Mouse (Mus musculus): ENCODE measurements at regions not wholly inside any gene's neighbourhood (a gene's known extent, or its start where the extent isn't known, plus 50 kb on each side); places are given as distances from the start of the nearest gene placed in this dataset.

DNA sequence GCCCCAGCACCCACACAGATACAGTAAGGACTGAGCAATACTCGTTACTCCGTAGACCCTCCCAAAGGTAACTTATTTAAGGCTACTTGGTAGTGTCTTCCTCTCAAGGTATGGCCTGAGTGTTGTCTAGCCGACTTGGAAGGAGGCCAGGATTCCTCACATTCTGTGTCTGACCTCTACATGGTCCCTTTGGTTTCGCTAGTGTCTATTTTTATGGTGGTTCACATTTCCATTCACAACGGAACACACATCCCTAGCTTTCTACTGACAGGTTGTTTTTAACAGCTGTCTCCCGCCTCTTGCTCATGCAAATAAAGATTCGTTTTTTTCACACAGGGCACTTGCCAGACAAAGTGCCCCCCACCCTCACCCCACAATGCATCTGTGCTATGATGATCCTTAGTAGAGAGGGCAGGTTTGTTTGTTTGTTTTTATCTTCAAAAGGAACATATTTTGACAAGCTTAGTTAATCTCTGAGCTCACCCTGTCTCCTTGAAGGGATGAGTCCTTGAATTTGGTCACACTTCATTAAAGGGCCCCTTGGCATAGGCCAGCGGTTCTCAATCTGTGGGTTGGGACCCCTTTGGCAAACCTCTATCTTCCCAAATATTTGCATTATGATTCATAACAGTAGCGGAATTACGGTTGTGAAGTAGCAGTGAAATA, 52.7 kb downstream of the Phlda1 start:
- no peak for DNase-seq (ENCODE audit: low spot score)

DNA sequence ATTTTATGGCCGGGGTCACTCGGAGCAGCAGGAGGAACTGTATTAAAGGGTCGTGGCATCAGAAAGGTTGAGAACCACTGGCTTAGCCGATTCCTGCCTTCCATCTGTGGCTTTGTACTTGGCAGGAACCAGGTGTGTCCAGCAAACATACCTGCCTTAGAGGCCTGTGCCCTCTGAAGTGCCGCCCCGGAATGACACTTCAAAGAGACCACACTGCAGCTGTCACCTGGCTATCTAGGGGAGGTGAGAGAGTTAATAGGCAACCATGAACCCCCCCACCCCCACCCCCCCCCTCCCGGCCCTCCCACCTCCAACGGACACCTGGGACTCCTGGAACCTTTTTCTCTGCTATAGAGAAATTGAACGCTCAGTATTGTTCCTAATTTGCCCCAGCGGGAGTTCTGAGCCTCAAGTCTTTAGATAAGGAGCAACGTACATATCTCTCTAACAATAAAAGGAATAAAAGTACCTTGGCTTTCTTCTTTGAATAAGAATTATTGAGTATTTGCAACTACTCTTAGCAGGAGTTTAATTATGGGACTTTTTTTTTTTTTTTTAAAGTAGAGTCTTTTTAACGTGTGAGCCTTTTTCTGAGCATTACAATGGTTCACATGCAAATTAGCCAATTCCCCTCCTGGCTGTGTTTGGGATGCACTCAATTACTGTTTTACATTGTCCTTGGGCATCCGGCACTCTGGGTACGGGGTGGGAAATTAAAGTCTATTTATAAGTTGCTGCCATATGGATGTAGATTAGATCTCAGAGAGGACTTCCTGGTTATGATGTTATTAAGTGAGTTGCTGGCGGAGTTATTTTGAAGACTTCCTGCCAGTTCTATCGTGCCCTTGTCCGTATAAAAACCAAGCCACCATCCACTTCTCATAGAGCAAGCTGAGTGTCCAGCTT, 53.5 kb downstream of the Phlda1 start:
- no peak for DNase-seq (ENCODE audit: low spot score)

DNA sequence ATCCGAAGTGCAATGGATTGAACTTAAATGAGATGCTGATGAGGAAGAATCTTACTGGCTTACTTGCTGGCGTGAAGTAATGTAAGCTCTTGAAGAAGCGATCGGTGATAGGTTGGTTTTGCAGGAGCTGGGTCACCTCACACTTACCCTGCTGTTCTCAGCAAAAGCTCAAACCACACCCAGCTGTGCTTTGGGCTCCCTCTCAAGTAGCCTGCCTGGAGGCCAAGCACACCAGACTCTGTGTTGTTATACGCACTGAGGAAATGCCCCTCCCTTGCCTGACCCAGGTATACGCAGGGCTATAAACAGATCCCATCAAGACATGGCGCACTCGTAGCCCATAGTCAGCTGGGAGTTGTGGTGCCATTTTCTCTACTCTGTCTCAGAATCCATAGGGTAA, 56.5 kb downstream of the Phlda1 start:
- DNase-seq (ENCODE audit: low spot score) = no peak

DNA sequence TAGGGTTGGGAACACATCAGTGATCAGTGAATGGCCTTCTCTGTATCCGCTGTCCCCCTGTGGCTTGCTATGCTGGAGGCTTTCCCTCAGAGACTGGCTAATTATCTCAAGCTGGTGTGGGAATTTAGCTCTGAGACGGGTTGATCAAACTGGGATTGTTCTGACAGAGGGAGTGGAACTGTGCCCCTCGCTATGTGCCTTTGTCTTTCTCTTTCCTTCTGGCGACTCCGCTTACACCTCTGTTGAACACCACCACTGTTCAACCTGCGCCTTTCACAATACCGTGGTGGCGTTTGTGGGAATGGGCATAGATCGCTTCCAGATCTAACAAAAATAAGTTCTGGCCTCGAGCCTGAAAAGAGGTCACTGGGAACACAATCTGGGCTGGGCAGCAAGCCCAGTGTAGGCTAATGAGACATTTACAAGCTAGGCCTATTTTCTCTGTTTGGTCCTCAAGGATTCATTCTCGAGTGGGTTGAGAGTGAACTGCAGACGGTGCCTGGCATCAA, 60.8 kb downstream of the Phlda1 start:
- DNase-seq (ENCODE audit: low spot score) = peak; percentile 67

GRCm38 (mm10) chr10:111570501-111571258, 64.6 kb downstream of the Phlda1 start:
- DNase-seq (ENCODE audit: low spot score) = no peak

- DNase-seq (ENCODE audit: low spot score) = no peak
Measured at GRCm38 (mm10) chr10:111574231-111574630, 68.1 kb downstream of the Phlda1 start.

- DNase-seq (ENCODE audit: low spot score) = no peak
Measured at GRCm38 (mm10) chr10:111574812-111575211, 68.7 kb downstream of the Phlda1 start.

DNA sequence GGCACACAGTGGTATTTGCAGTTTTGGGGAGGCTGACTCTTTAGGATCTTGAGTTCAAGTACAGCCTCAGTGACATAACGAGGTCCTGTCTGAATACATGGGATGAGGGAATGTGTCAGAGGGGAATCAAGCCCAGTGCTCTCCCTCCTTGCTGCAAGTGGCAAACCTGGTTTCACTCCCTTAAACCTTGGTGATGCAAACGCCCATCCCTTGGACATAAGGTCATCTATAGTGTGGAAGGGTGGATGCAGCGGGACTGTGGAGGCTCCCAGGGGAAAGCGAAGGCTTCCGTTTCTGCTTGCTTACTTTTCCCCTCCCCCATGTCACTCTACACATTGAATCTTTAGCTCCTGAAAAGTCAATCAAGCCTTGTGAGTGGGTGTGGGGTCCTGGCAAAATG, 69.2 kb downstream of the Phlda1 start:
- no peak for DNase-seq (ENCODE audit: low spot score)

GRCm38 (mm10) chr10:111575926-111576325, 69.8 kb downstream of the Phlda1 start:
- DNase-seq (ENCODE audit: low spot score) = no peak

DNA sequence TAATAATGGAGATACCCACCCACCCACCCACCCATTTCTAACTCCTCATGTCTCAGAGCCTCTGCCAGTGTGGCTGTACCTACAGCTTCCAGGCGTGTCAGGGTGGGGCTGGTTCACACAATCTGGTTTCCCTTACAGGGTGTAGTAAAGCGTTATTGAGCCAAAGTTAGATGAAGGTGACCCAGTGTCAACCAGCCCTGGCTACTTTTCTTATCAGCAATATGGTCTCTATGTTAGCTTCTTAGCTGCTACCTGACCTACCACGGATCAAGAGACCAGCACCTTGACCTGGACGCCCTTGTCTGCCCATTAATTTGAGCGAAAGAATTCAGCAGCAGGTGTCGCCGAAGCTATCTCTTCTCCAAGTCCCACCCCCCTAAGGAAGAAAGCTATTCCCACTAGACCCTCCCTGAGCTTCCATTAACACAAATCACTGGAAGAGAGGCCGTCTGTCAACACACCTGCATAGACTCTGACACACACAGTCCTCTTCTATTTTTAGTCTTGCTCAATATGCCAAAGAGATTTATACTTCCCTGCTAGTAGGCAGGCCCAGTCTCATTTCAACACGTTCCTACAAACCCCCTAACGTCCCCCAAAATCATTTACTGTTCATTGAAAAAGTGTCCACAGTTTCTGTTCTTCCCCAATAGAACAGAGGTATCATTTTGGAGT, 70.4 kb downstream of the Phlda1 start:
- no peak for DNase-seq (ENCODE audit: low spot score)

GRCm38 (mm10) chr10:111578536-111578935, 72.5 kb downstream of the Phlda1 start:
- DNase-seq (ENCODE audit: low spot score) = no peak

- DNase-seq (ENCODE audit: low spot score) = no peak
Measured at GRCm38 (mm10) chr10:111579481-111579880, 73.4 kb downstream of the Phlda1 start.

DNA sequence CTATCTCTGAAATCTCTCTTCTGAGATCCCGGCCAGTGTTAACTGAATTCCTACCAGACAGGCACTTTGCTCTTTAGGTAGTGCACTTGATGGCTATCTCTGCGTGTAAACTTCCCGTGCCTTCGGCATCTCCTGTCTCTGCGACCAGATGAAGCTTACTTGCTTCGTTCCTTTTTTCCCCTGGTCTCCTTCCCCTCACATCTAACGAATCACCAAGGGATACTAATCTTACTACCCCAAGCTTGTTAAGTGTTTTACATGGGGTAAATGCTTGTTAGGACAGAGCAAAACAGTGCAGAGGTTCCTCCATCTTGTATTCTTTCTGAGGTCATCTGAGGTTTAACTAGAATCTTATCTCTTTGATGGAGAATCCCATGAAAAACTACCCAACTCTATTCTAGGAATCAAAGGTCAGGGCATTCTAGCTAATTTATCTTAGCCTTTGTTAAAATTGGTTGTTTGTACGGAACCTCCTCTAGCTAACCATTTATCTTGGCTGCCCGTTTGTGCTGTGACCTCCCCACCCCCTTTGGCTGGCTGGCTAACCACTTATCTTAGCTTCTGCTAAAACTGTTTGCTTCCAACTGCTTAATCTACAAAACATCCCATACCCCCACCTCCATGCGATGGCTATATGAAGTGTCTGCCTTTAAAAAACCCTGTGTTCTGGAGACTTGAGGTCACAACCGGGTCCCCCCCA, 74.5 kb downstream of the Phlda1 start:
- no peak for DNase-seq (ENCODE audit: low spot score)

DNA sequence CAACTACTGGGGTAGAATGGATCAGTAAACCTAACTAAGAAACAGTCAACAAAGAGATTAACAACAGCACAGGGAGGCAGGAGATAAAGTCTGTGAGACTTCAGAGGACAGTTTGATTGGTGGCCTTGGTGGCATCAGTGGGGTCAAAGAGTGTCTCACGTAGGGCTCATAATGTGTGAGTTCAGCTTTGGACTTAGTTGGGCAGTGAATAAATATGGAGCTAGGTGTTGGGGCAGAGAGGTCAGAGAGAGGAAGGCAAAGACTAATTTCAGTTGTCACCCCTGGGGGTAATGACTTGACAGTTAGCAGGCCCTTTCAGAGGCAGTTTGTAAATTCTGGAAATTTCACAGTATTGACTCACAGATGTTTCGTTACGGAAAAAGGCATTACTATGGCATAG, 75.8 kb downstream of the Phlda1 start:
- DNase-seq (ENCODE audit: low spot score) = no peak

GRCm38 (mm10) chr10:111582321-111583123, 76.4 kb downstream of the Phlda1 start:
- no peak for DNase-seq (ENCODE audit: low spot score)

- DNase-seq (ENCODE audit: low spot score) = no peak
Measured at GRCm38 (mm10) chr10:111583124-111583743, 77.1 kb downstream of the Phlda1 start.

GRCm38 (mm10) chr10:111583744-111584152, 77.7 kb downstream of the Phlda1 start:
- DNase-seq (ENCODE audit: low spot score) = no peak

GRCm38 (mm10) chr10:111587891-111588611, 82.0 kb downstream of the Phlda1 start:
- DNase-seq (ENCODE audit: low spot score) = no peak

GRCm38 (mm10) chr10:111589186-111589585, 83.1 kb downstream of the Phlda1 start:
- no peak for DNase-seq (ENCODE audit: low spot score)
